Mouse (Mus musculus): Measurements from ENCODE around the gene Gm10318. TPM values are rescaled to one million over a fixed set of nuclear protein-coding genes. Genes with fewer than 3 reads are reported as not detected.

Gene Gm10318
- polyA plus RNA-seq, 1 experiment from 2014 or later, result not detected

DNA sequence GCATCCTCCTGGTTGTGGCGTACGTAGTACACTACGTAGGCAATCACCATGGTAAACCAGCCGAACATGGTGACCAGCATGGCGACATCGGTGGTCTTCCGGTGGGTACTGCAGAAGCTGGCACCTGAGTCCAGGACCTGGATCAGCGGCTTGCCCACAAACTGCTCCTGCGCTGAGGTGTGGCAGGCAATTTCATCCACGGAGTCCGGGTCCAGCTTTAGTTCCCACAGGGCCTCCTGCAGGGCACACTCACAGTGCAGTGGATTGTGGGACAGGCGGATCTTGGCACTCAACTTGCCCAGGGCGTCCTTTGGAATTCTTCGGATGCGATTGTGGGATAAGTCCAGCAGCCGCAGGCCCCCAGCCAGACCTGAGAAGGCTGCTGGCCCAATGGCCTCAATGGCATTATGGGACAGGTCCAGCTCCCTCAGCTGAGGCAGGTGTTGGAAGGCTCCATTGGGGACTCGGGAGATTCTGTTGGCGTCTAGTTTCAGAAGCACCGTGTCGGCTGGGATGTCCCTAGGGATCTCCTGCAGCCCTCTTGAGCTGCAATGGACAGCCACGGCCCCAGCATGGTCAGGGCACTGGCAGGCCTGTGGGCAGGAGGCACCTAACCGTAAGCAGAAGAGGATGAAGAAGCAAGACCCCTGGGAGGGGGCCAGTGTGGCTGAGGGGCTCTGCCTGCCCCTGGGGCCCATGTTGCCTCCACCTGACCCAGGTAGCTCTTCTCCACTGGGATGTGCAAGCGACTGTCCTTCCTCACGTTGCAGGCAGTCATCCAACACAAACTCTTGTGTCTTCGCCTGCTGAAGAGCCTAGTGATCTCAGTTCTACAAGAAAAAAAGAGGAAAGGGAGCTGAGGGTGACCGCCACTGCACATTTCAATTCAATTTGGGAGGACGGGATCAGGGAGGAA is 48.5 kb downstream of the Gm10318 start:
- Histone ChIP-seq H3K9ac (no peak overlapping the region), H3K36me3 (no peaks in the 10 kb centered on the region), H3K27ac (no peak overlapping the region), H3K9me3 (no peaks in the 10 kb centered on the region), H3K4me1 (replicated peaks) (peaks cover 6% of the 10 kb centered on the region; the same call in 1 of the 2 replicates), H3K4me3 (replicated peaks) (0 out of 2 replicates have a peak overlapping the region, but pooled peaks have one; percentile 69), H3K4me2 (replicated peaks) (peak overlapping the region; percentile 92), H3K27me3 (replicated peaks) (no peaks in the 10 kb centered on the region)
- no peak for ATAC-seq
- 87% methylated on average over 27 of the region's 27 CpGs for WGBS

DNA sequence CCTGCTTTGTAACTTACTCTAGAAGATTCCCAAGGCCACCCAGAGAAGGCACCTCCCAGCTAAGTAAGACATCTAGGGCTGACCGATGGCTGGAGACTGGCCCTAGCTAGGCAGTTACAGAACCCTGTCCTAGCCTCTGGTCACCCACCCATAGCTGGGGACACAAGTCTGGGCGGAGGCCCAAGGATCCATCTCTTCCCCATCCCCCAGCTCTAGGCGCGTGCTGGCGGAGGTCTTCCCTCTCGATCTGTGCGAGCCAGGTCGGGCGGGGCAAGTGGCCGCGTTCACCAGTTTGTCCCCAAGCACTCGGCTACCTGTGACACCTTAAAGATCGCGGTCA is 49.2 kb downstream of the Gm10318 start:
- H3K4me3 ChIP-seq (replicated peaks), result peak overlapping the region; percentile 69
- peak; percentile 48 for ATAC-seq
- WGBS, result 3% methylated on average over 14 of the region's 14 CpGs
- peak overlapping the region; percentile 72 for H3K9ac ChIP-seq
- H3K4me1 ChIP-seq (replicated peaks), result peaks cover 6% of the 10 kb centered on the region; the same call in 1 of the 2 replicates
- H3K9me3 ChIP-seq, result no peaks in the 10 kb centered on the region
- H3K27me3 ChIP-seq (replicated peaks), result no peaks in the 10 kb centered on the region
- H3K4me2 ChIP-seq (replicated peaks), result peak overlapping the region; percentile 92
- no peak overlapping the region for H3K27ac ChIP-seq
- H3K36me3 ChIP-seq, result no peaks in the 10 kb centered on the region

DNA sequence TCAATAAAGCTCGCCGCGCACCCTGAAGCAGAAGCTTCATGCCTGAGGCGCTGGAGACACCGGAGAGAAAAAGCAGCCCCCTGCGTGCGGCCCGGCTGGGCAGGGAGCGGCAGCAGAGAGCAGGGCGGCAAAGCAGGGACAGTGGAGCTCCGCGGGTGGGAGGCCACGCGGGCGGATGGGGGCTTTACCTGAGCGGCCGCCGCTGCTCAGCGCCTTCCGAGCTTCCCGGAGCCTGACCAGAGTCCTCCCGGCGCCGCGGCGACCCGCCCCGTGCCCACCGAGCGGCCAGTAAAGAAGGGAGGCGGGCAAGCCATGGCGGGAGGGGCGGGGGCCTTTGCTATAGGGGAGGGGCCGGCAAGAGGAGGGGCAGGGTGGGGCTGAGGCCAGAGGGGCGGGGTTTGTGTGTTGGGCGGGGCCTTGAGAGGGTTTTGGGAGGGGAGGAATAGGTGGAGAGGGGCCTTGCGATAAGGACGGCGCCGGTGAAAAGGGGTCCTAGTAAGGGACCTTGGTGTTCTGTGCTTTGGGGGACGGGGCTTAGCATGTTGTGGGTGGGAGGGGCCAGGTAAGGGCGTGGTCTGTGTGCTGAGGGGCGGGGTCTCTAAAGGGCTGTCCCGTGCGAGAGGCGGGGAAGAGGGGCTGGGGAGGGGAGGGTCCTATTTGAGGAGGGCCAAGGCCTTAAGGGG is 49.7 kb downstream of the Gm10318 start, which contains the start of gene Lrrc3:
Lrrc3 (minus strand) TSS at position 326 of the 683 bp plus-strand sequence.
- no peaks in the 10 kb centered on the region for H3K9me3 ChIP-seq
- H3K27me3 ChIP-seq (replicated peaks), result no peaks in the 10 kb centered on the region
- no peaks in the 10 kb centered on the region for H3K36me3 ChIP-seq
- peak; percentile 89 for ATAC-seq
- 1% methylated on average over 46 of the region's 46 CpGs for WGBS
- peak within 1 kb of the TSS; percentile 92 for H3K4me2 ChIP-seq (replicated peaks)
- H3K4me3 ChIP-seq (replicated peaks), result peak within 1 kb of the TSS; percentile 69
- 0 out of 2 replicates have a peak within 1 kb of the TSS, but pooled peaks have one; percentile 32 for H3K27ac ChIP-seq
- H3K9ac ChIP-seq, result peak within 1 kb of the TSS; percentile 72
- peaks cover 6% of the 10 kb centered on the region; the same call in 1 of the 2 replicates for H3K4me1 ChIP-seq (replicated peaks)

DNA sequence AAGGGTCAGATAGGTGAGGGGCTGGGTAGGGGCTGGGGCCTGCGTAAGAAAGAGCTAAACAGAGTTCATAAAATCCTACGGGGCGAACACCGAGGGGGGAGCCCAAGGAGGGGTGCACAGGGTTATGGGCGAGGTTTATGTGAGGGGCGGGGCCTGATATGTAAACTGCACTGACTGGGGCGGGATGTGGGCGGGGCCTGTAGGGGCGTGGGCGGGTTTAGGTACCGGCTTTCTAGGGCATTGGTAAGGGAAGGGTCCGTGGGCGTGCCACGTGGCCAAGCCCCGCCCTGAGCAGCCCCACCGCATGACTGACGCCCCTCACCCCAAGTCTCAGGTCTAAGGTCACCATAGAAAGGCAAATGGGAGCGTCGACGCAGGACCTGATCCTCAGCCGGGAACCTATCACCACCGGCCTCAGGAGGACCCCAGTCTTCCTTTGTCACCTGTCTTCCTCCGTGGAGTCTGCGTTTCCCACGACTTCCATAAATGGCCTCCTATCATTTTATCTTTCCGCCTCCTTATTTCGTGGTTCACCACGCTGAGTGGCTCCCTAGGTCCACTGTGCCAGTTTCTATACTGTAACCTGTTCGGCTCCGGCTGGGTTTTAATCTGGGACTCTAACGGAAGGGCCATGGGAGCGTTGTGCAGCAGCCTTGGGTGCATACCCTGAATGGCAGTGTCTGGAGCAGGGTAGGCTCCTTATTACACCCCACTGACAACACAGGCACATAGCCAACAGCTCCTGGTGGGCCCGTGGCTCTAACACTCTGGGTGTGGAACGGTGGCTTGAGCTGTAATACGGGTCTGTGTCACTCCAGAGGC is 50.4 kb downstream of the Gm10318 start:
- Histone ChIP-seq H3K4me2 (replicated peaks) (peak overlapping the region; percentile 92), H3K36me3 (no peaks in the 10 kb centered on the region), H3K27ac (no peak overlapping the region), H3K4me3 (replicated peaks) (peak overlapping the region; percentile 69), H3K4me1 (replicated peaks) (peaks cover 6% of the 10 kb centered on the region; the same call in 1 of the 2 replicates), H3K9me3 (no peaks in the 10 kb centered on the region), H3K27me3 (replicated peaks) (no peaks in the 10 kb centered on the region), H3K9ac (no peak overlapping the region)
- ATAC-seq, result peak; percentile 90
- WGBS, result 8% methylated on average over 35 of the region's 35 CpGs

Other genes starting within 250 kb of the Gm10318 start
- 338 and 345 TPM in 2 replicates for gene Sumo3, start 246.8 kb upstream of the Gm10318 start, polyA plus RNA-seq (2015; fragmentation: Nextera tagmentation; extraction: Ambion mirVana)
- 4.1 and 5.4 TPM in 2 replicates for gene Gm49325, start 246.7 kb upstream of the Gm10318 start, polyA plus RNA-seq (2015; fragmentation: Nextera tagmentation; extraction: Ambion mirVana)
- 65.0 and 70.3 TPM in 2 replicates for gene Ube2g2, start 230.6 kb upstream of the Gm10318 start, polyA plus RNA-seq (2015; fragmentation: Nextera tagmentation; extraction: Ambion mirVana)
- 0.47 and 0.53 TPM in 2 replicates for gene Tspear, start 166.3 kb upstream of the Gm10318 start, polyA plus RNA-seq (2015; fragmentation: Nextera tagmentation; extraction: Ambion mirVana)
- gene Gm19402, start 162.1 kb upstream of the Gm10318 start, polyA plus RNA-seq (2015; fragmentation: Nextera tagmentation; extraction: Ambion mirVana), result not detected in 2 replicates
- not detected in 2 replicates for gene Gm9508, start 155.6 kb upstream of the Gm10318 start, polyA plus RNA-seq (2015; fragmentation: Nextera tagmentation; extraction: Ambion mirVana)
- gene Gm10272, start 146.2 kb upstream of the Gm10318 start, polyA plus RNA-seq (2015; fragmentation: Nextera tagmentation; extraction: Ambion mirVana), result not detected in 2 replicates
- gene Gm10024, start 141.4 kb upstream of the Gm10318 start, polyA plus RNA-seq (2015; fragmentation: Nextera tagmentation; extraction: Ambion mirVana), result not detected in 2 replicates
- not detected in 2 replicates for gene Gm10142, start 137.1 kb upstream of the Gm10318 start, polyA plus RNA-seq (2015; fragmentation: Nextera tagmentation; extraction: Ambion mirVana)
- not detected in 2 replicates for gene Krtap12-1, start 132.3 kb upstream of the Gm10318 start, polyA plus RNA-seq (2015; fragmentation: Nextera tagmentation; extraction: Ambion mirVana)
- not detected in 2 replicates for gene Gm10100, start 126.4 kb upstream of the Gm10318 start, polyA plus RNA-seq (2015; fragmentation: Nextera tagmentation; extraction: Ambion mirVana)
- not detected in 2 replicates for gene Gm18596, start 110.2 kb upstream of the Gm10318 start, polyA plus RNA-seq (2015; fragmentation: Nextera tagmentation; extraction: Ambion mirVana)
- not detected in 2 replicates for gene Gm9736, start 101.5 kb upstream of the Gm10318 start, polyA plus RNA-seq (2015; fragmentation: Nextera tagmentation; extraction: Ambion mirVana)
- gene Gm3233, start 93.2 kb upstream of the Gm10318 start, polyA plus RNA-seq (2015; fragmentation: Nextera tagmentation; extraction: Ambion mirVana), result not detected in 2 replicates
- gene Gm3238, start 81.5 kb upstream of the Gm10318 start, polyA plus RNA-seq (2015; fragmentation: Nextera tagmentation; extraction: Ambion mirVana), result not detected in 2 replicates
- gene Gm7138, start 75.9 kb upstream of the Gm10318 start, polyA plus RNA-seq (2015; fragmentation: Nextera tagmentation; extraction: Ambion mirVana), result not detected in 2 replicates
- not detected in 2 replicates for gene Gm3250, start 70.3 kb upstream of the Gm10318 start, polyA plus RNA-seq (2015; fragmentation: Nextera tagmentation; extraction: Ambion mirVana)
- gene Gm7137, start 64.7 kb upstream of the Gm10318 start, polyA plus RNA-seq (2015; fragmentation: Nextera tagmentation; extraction: Ambion mirVana), result not detected in 2 replicates
- not detected in 2 replicates for gene Gm9639, start 57.8 kb upstream of the Gm10318 start, polyA plus RNA-seq (2015; fragmentation: Nextera tagmentation; extraction: Ambion mirVana)
- gene Gm19668, start 53.7 kb upstream of the Gm10318 start, polyA plus RNA-seq (2015; fragmentation: Nextera tagmentation; extraction: Ambion mirVana), result not detected in 2 replicates
- not detected in 2 replicates for gene Gm9507, start 41.0 kb upstream of the Gm10318 start, polyA plus RNA-seq (2015; fragmentation: Nextera tagmentation; extraction: Ambion mirVana)
- not detected in 2 replicates for gene Gm2696, start 38.2 kb upstream of the Gm10318 start, polyA plus RNA-seq (2015; fragmentation: Nextera tagmentation; extraction: Ambion mirVana)
- not detected in 2 replicates for gene Krtap10-4, start 25.8 kb upstream of the Gm10318 start, polyA plus RNA-seq (2015; fragmentation: Nextera tagmentation; extraction: Ambion mirVana)
- gene Krtap10-10, start 16.9 kb upstream of the Gm10318 start, polyA plus RNA-seq (2015; fragmentation: Nextera tagmentation; extraction: Ambion mirVana), result not detected in 2 replicates
- gene Gm36176, start 6.1 kb upstream of the Gm10318 start, polyA plus RNA-seq (2015; fragmentation: Nextera tagmentation; extraction: Ambion mirVana), result not detected in 2 replicates
- gene Gm3285, start 9.1 kb downstream of the Gm10318 start, polyA plus RNA-seq (2015; fragmentation: Nextera tagmentation; extraction: Ambion mirVana), result not detected in 2 replicates
- gene Lrrc3, start 49.7 kb downstream of the Gm10318 start, polyA plus RNA-seq (2015; fragmentation: Nextera tagmentation; extraction: Ambion mirVana), result 3.9 TPM in 2 replicates
- 1.1 and 1.2 TPM in 2 replicates for gene Trpm2, start 117.7 kb downstream of the Gm10318 start, polyA plus RNA-seq (2015; fragmentation: Nextera tagmentation; extraction: Ambion mirVana)
- gene 1810043G02Rik, start 125.7 kb downstream of the Gm10318 start, polyA plus RNA-seq (2015; fragmentation: Nextera tagmentation; extraction: Ambion mirVana), result 17.3 and 17.5 TPM in 2 replicates
- 252 and 254 TPM in 2 replicates for gene Pfkl, start 157.2 kb downstream of the Gm10318 start, polyA plus RNA-seq (2015; fragmentation: Nextera tagmentation; extraction: Ambion mirVana)
- gene Dnmt3l, start 189.1 kb downstream of the Gm10318 start, polyA plus RNA-seq (2015; fragmentation: Nextera tagmentation; extraction: Ambion mirVana), result 0.11 and 0.31 TPM in 2 replicates
- 0.15 and 0.28 TPM in 2 replicates for gene Aire, start 190.8 kb downstream of the Gm10318 start, polyA plus RNA-seq (2015; fragmentation: Nextera tagmentation; extraction: Ambion mirVana)
- 4.7 and 4.8 TPM in 2 replicates for gene Icosl, start 216.4 kb downstream of the Gm10318 start, polyA plus RNA-seq (2015; fragmentation: Nextera tagmentation; extraction: Ambion mirVana)